Mouse (Mus musculus): ENCODE measurements around the gene Gm40193. TPM values are rescaled to one million over a fixed set of nuclear protein-coding genes. Genes with fewer than 3 reads are reported as not detected.

Gene Gm40193
- polyA plus RNA-seq, 1 experiment, result not detected

- H3K4me1 ChIP-seq (ENCODE audit: control insufficient read depth, insufficient read depth, low read length), result no peaks in the 10 kb centered on the region
- H3K36me3 ChIP-seq (ENCODE audit: control insufficient read depth, insufficient read depth, low read length), result no peaks in the 10 kb centered on the region
- H3K27me3 ChIP-seq (ENCODE audit: control insufficient read depth, insufficient read depth, low read length), result no peaks in the 10 kb centered on the region
- peak overlapping the region; percentile 68 for H3K27ac ChIP-seq (ENCODE audit: control insufficient read depth, insufficient read depth, low read depth, low read length)
- no peak for TF ChIP-seq POLR2A (IDR thresholded peaks at IDR 0.05; ENCODE audit: control insufficient read depth, low read depth, low read length)
- no peak for TF ChIP-seq CTCF (IDR thresholded peaks at IDR 0.05; ENCODE audit: control insufficient read depth, insufficient read depth, insufficient replicate concordance, low read depth, low read length)
- H3K4me3 ChIP-seq (ENCODE audit: control insufficient read depth, low read depth, low read length), result no peak overlapping the region
Observed at GRCm38 (mm10) chr11:70489138-70489537, 43.6 kb downstream of the Gm40193 start.

GRCm38 (mm10) chr11:70487816-70488215 lies 44.9 kb downstream of the Gm40193 start:
- H3K36me3 ChIP-seq (ENCODE audit: control insufficient read depth, insufficient read depth, low read length), result no peaks in the 10 kb centered on the region
- no peak overlapping the region for H3K4me3 ChIP-seq (ENCODE audit: control insufficient read depth, low read depth, low read length)
- H3K27me3 ChIP-seq (ENCODE audit: control insufficient read depth, insufficient read depth, low read length), result no peaks in the 10 kb centered on the region
- no peaks in the 10 kb centered on the region for H3K4me1 ChIP-seq (ENCODE audit: control insufficient read depth, insufficient read depth, low read length)
- no peak overlapping the region for H3K27ac ChIP-seq (ENCODE audit: control insufficient read depth, insufficient read depth, low read depth, low read length)
- TF ChIP-seq POLR2A (IDR thresholded peaks at IDR 0.05; ENCODE audit: control insufficient read depth, low read depth, low read length), result no peak

GRCm38 (mm10) chr11:70485498-70485897 lies 47.2 kb downstream of the Gm40193 start:
- TF ChIP-seq POLR2A (IDR thresholded peaks at IDR 0.05; ENCODE audit: control insufficient read depth, low read depth, low read length) (no peak), CTCF (IDR thresholded peaks at IDR 0.05; ENCODE audit: control insufficient read depth, insufficient read depth, insufficient replicate concordance, low read depth, low read length) (no peak)
- no peaks in the 10 kb centered on the region for H3K4me1 ChIP-seq (ENCODE audit: control insufficient read depth, insufficient read depth, low read length)

More at GRCm38 (mm10) chr11:70485498-70485897, 47.2 kb downstream of the Gm40193 start:
- Histone ChIP-seq H3K36me3 (ENCODE audit: control insufficient read depth, insufficient read depth, low read length) (no peaks in the 10 kb centered on the region), H3K27ac (ENCODE audit: control insufficient read depth, insufficient read depth, low read depth, low read length) (no peak overlapping the region), H3K4me3 (ENCODE audit: control insufficient read depth, low read depth, low read length) (no peak overlapping the region), H3K27me3 (ENCODE audit: control insufficient read depth, insufficient read depth, low read length) (no peaks in the 10 kb centered on the region)

Other genes with a start within 250 kb of the Gm40193 start
- gene Alox12e, start 210.3 kb downstream of the Gm40193 start, polyA plus RNA-seq (2012; rRNA removed), result 0.12 TPM in 1 of 2 replicates, not detected in the other
- gene Alox15, start 180.9 kb downstream of the Gm40193 start, polyA plus RNA-seq (2012; rRNA removed), result 0.52 and 1.3 TPM in 2 replicates
- gene Pelp1, start 122.9 kb downstream of the Gm40193 start, polyA plus RNA-seq (2012; rRNA removed), result 36.7 and 38.4 TPM in 2 replicates
- 8.9 and 10.6 TPM in 2 replicates for gene Arrb2, start 100.3 kb downstream of the Gm40193 start, polyA plus RNA-seq (2012; rRNA removed)
- 8.3 and 10.2 TPM in 2 replicates for gene Med11, start 81.0 kb downstream of the Gm40193 start, polyA plus RNA-seq (2012; rRNA removed)
- gene Zmynd15, start 73.5 kb downstream of the Gm40193 start, polyA plus RNA-seq (2012; rRNA removed), result 186 and 201 TPM in 2 replicates
- 3.2 and 3.9 TPM in 2 replicates for gene Cxcl16, start 73.0 kb downstream of the Gm40193 start, polyA plus RNA-seq (2012; rRNA removed)
- 1.2 TPM in 2 replicates for gene Tm4sf5, start 27.7 kb downstream of the Gm40193 start, polyA plus RNA-seq (2012; rRNA removed)
- 0.30 and 0.36 TPM in 2 replicates for gene Vmo1, start 18.3 kb downstream of the Gm40193 start, polyA plus RNA-seq (2012; rRNA removed)
- not detected in 2 replicates for gene Gltpd2, start 13.7 kb downstream of the Gm40193 start, polyA plus RNA-seq (2012; rRNA removed)
- 385 and 389 TPM in 2 replicates for gene Psmb6, start 7.6 kb downstream of the Gm40193 start, polyA plus RNA-seq (2012; rRNA removed)
- gene Pld2, start 7.1 kb upstream of the Gm40193 start, polyA plus RNA-seq (2012; rRNA removed), result 1.2 and 2.0 TPM in 2 replicates
- gene Mink1, start 29.9 kb upstream of the Gm40193 start, polyA plus RNA-seq (2012; rRNA removed), result 18.4 and 23.0 TPM in 2 replicates
- gene 4930544D05Rik, start 82.9 kb upstream of the Gm40193 start, polyA plus RNA-seq (2012; rRNA removed), result 770 and 775 TPM in 2 replicates
- gene Chrne, start 86.3 kb upstream of the Gm40193 start, polyA plus RNA-seq (2012; rRNA removed), result 241 and 243 TPM in 2 replicates
- gene Gp1ba, start 106.2 kb upstream of the Gm40193 start, polyA plus RNA-seq (2012; rRNA removed), result 0.13 and 0.19 TPM in 2 replicates
- gene Rnf167, start 114.3 kb upstream of the Gm40193 start, polyA plus RNA-seq (2012; rRNA removed), result 77.6 and 77.8 TPM in 2 replicates
- 27.2 and 29.4 TPM in 2 replicates for gene Slc25a11, start 114.5 kb upstream of the Gm40193 start, polyA plus RNA-seq (2012; rRNA removed)
- 113 and 158 TPM in 2 replicates for gene Pfn1, start 121.7 kb upstream of the Gm40193 start, polyA plus RNA-seq (2012; rRNA removed)
- 85.9 and 101 TPM in 2 replicates for gene Eno3, start 124.3 kb upstream of the Gm40193 start, polyA plus RNA-seq (2012; rRNA removed)
- 44.5 and 47.9 TPM in 2 replicates for gene Spag7, start 136.5 kb upstream of the Gm40193 start, polyA plus RNA-seq (2012; rRNA removed)
- 10.3 and 10.6 TPM in 2 replicates for gene Camta2, start 155.2 kb upstream of the Gm40193 start, polyA plus RNA-seq (2012; rRNA removed)
- gene Inca1, start 167.2 kb upstream of the Gm40193 start, polyA plus RNA-seq (2012; rRNA removed), result 19.6 and 21.0 TPM in 2 replicates
- gene Kif1c, start 167.6 kb upstream of the Gm40193 start, polyA plus RNA-seq (2012; rRNA removed), result 5.7 and 6.6 TPM in 2 replicates
- 1.2 TPM in 2 replicates for gene Zfp3, start 231.3 kb upstream of the Gm40193 start, polyA plus RNA-seq (2012; rRNA removed)